Mouse (Mus musculus): Measurements from ENCODE around the gene Sirt2.

The Sirt2 gene

GRCm38 (mm10) chr7:28795832-28796231 lies 29.3 kb downstream of the Sirt2 start:
- peak; percentile 68 for DNase-seq (ENCODE audit: low read depth, low spot score)

GRCm38 (mm10) chr7:28796562-28796975 lies 30.0 kb downstream of the Sirt2 start:
- DNase-seq (ENCODE audit: low read depth, low spot score): peak; percentile 87

GRCm38 (mm10) chr7:28799994-28800393 lies 33.5 kb downstream of the Sirt2 start:
- no peak for DNase-seq (ENCODE audit: low read depth, low spot score)

GRCm38 (mm10) chr7:28801451-28801850 lies 34.9 kb downstream of the Sirt2 start:
- no peak for DNase-seq (ENCODE audit: low read depth, low spot score)

GRCm38 (mm10) chr7:28801901-28802670 lies 35.6 kb downstream of the Sirt2 start:
- peak; percentile 60 for DNase-seq (ENCODE audit: low read depth, low spot score)

- DNase-seq (ENCODE audit: low read depth, low spot score): peak; percentile 91
These were observed 36.5 kb downstream of the Sirt2 start for GRCm38 (mm10) chr7:28802846-28803588.

GRCm38 (mm10) chr7:28803756-28804155 lies 37.2 kb downstream of the Sirt2 start:
- no peak for DNase-seq (ENCODE audit: low read depth, low spot score)

GRCm38 (mm10) chr7:28806869-28807268 lies 40.3 kb downstream of the Sirt2 start:
- peak; percentile 35 for DNase-seq (ENCODE audit: low read depth, low spot score)

GRCm38 (mm10) chr7:28807641-28808220 lies 41.2 kb downstream of the Sirt2 start:
- no peak for DNase-seq (ENCODE audit: low read depth, low spot score)

GRCm38 (mm10) chr7:28808221-28808941 lies 41.8 kb downstream of the Sirt2 start, which contains the start of gene Hnrnpl:
Hnrnpl (plus strand) TSS chr7:28808541.
- peak; percentile 60 for DNase-seq (ENCODE audit: low read depth, low spot score)

GRCm38 (mm10) chr7:28808957-28809393 lies 42.4 kb downstream of the Sirt2 start:
- DNase-seq (ENCODE audit: low read depth, low spot score): peak; percentile 94

GRCm38 (mm10) chr7:28809401-28810089 lies 43.0 kb downstream of the Sirt2 start:
- peak; percentile 74 for DNase-seq (ENCODE audit: low read depth, low spot score)

- DNase-seq (ENCODE audit: low read depth, low spot score): peak; percentile 100
These were observed 43.9 kb downstream of the Sirt2 start for GRCm38 (mm10) chr7:28810107-28811066.

GRCm38 (mm10) chr7:28811228-28811627 lies 44.7 kb downstream of the Sirt2 start:
- peak; percentile 96 for DNase-seq (ENCODE audit: low read depth, low spot score)

GRCm38 (mm10) chr7:28811640-28812275 lies 45.2 kb downstream of the Sirt2 start:
- DNase-seq (ENCODE audit: low read depth, low spot score): no peak

- DNase-seq (ENCODE audit: low read depth, low spot score): no peak
These were observed 45.9 kb downstream of the Sirt2 start for GRCm38 (mm10) chr7:28812436-28812835.

- DNase-seq (ENCODE audit: low read depth, low spot score): no peak
These were observed 46.4 kb downstream of the Sirt2 start for GRCm38 (mm10) chr7:28812949-28813348.

GRCm38 (mm10) chr7:28814306-28815034 lies 47.9 kb downstream of the Sirt2 start:
- DNase-seq (ENCODE audit: low read depth, low spot score): no peak

GRCm38 (mm10) chr7:28815230-28815629 lies 48.7 kb downstream of the Sirt2 start:
- no peak for DNase-seq (ENCODE audit: low read depth, low spot score)
